Mouse (Mus musculus): ENCODE results near the gene Asic2. TPM values are rescaled to one million over a fixed set of nuclear protein-coding genes. Genes with fewer than 3 reads are reported as not detected.

The Asic2 gene
- total RNA-seq, 2 experiments from 2014 or later: not detected

GRCm38 (mm10) chr11:80973273-80973672 lies 995.0 kb downstream of the Asic2 start:
- intact Hi-C loops (cut with DNase I): no loop called here
- no peak for DNase-seq

- no peak for DNase-seq
- intact Hi-C loops (cut with DNase I): no loop called here
Measured at GRCm38 (mm10) chr11:80967544-80967943, 1000.7 kb downstream of the Asic2 start.

- intact Hi-C loops (cut with DNase I): no loop called here
Measured at GRCm38 (mm10) chr11:80966040-80966439, 1002.2 kb downstream of the Asic2 start.

GRCm38 (mm10) chr11:80961326-80961725 lies 1006.9 kb downstream of the Asic2 start:
- DNase-seq: no peak
- intact Hi-C loops (cut with DNase I): no loop called here

More at GRCm38 (mm10) chr11:80966040-80966439, 1002.2 kb downstream of the Asic2 start:
- DNase-seq: no peak

GRCm38 (mm10) chr11:80958086-80958671 lies 1010.1 kb downstream of the Asic2 start:
- intact Hi-C loops (cut with DNase I): no loop called here
- no peak for DNase-seq

GRCm38 (mm10) chr11:80955915-80956314 lies 1012.3 kb downstream of the Asic2 start:
- no peak for DNase-seq
- intact Hi-C loops (cut with DNase I): no loop called here

GRCm38 (mm10) chr11:80954147-80954546 lies 1014.1 kb downstream of the Asic2 start:
- no peak for DNase-seq
- intact Hi-C loops (cut with DNase I): no loop called here

- no peak for DNase-seq
- intact Hi-C loops (cut with DNase I): no loop called here
Measured at GRCm38 (mm10) chr11:80949068-80949738, 1019.1 kb downstream of the Asic2 start.

GRCm38 (mm10) chr11:80948103-80948502 lies 1020.2 kb downstream of the Asic2 start:
- intact Hi-C loops (cut with DNase I): no loop called here
- DNase-seq: no peak

GRCm38 (mm10) chr11:80946163-80946562 lies 1022.1 kb downstream of the Asic2 start:
- DNase-seq: no peak
- intact Hi-C loops (cut with DNase I): no loop called here

- DNase-seq: no peak
- intact Hi-C loops (cut with DNase I): no loop called here
Measured at GRCm38 (mm10) chr11:80923286-80923951, 1044.8 kb downstream of the Asic2 start.

GRCm38 (mm10) chr11:80918332-80918731 lies 1049.9 kb downstream of the Asic2 start:
- intact Hi-C loops (cut with DNase I): loop anchor here (10.0 kb wide), 1 partner anchor 456 kb away; no protein-coding TSS in a partner anchor
- DNase-seq: no peak

- intact Hi-C loops (cut with DNase I): loop anchor here (10.0 kb wide), 1 partner anchor 457 kb away; no protein-coding TSS in a partner anchor
- no peak for DNase-seq
Measured at GRCm38 (mm10) chr11:80917688-80918087, 1050.6 kb downstream of the Asic2 start.

GRCm38 (mm10) chr11:80913408-80914024 lies 1054.7 kb downstream of the Asic2 start:
- DNase-seq: no peak
- intact Hi-C loops (cut with DNase I): loop anchor here (10.0 kb wide), 1 partner anchor 461 kb away; no protein-coding TSS in a partner anchor

- intact Hi-C loops (cut with DNase I): loop anchor here (10.0 kb wide), 1 partner anchor 462 kb away; no protein-coding TSS in a partner anchor
- no peak for DNase-seq
Measured at GRCm38 (mm10) chr11:80912721-80913120, 1055.5 kb downstream of the Asic2 start.

GRCm38 (mm10) chr11:80907820-80908219 lies 1060.4 kb downstream of the Asic2 start:
- DNase-seq: no peak
- intact Hi-C loops (cut with DNase I): loop anchor here (2.0 to 5.0 kb wide), 2 partner anchors 554 to 705 kb away; no protein-coding TSS in a partner anchor

GRCm38 (mm10) chr11:80906456-80906855 lies 1061.8 kb downstream of the Asic2 start:
- peak; percentile 30 to 59 for DNase-seq
- intact Hi-C loops (cut with DNase I): loop anchor here (2.0 to 5.0 kb wide), 2 partner anchors 556 to 706 kb away; no protein-coding TSS in a partner anchor

- no peak for DNase-seq
- intact Hi-C loops (cut with DNase I): no loop called here
Measured at GRCm38 (mm10) chr11:80904559-80904958, 1063.7 kb downstream of the Asic2 start.

GRCm38 (mm10) chr11:80903426-80903825 lies 1064.8 kb downstream of the Asic2 start:
- DNase-seq: no peak
- intact Hi-C loops (cut with DNase I): no loop called here

GRCm38 (mm10) chr11:80902664-80903063 lies 1065.6 kb downstream of the Asic2 start:
- DNase-seq: no peak

GRCm38 (mm10) chr11:80900555-80900954 lies 1067.7 kb downstream of the Asic2 start:
- intact Hi-C loops (cut with DNase I): no loop called here
- DNase-seq: no peak

More at GRCm38 (mm10) chr11:80902664-80903063, 1065.6 kb downstream of the Asic2 start:
- intact Hi-C loops (cut with DNase I): no loop called here
